Mouse (Mus musculus) inflammation-experienced regulatory T-cells (primary cell): Measurements from ENCODE around the gene Gm10100. TPM values are rescaled to one million over a fixed set of nuclear protein-coding genes. Genes with fewer than 3 reads are reported as not detected.

Experiments used
- polyA plus RNA-seq, 2 experiments: library from polyadenylated mRNA; unstranded; fragments of 100-300 nt; shearing (Covaris generic); gene quantifications; one replicate each; pipeline ENCODE4 v1.2.1; 2017

Gene Gm10100
- not detected for polyA plus RNA-seq

DNA sequence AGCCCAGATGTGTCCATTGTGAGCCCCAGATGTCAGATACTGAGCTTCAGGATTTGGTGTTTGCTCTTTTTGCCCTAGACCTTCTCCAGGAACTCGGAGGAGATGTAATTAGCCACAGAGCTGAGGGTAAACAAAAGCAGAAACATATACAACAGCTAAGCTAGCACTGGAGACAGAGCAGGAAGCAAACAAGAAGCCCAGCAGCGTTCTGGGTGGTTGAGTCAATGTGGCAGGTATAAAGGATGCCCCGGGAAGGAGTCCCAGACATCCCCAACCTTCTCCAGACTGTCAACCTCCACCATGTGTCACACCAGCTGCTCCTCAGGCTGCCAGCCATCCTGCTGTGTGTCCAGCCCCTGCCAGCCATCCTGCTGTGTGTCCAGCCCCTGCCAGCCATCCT is at the start of gene Gm10100:
Gene Gm10100 (plus strand): TSS at position 301 of the 400 bp plus-strand sequence.

GRCm38 (mm10) chr10:77685895-77686664 is 40.2 kb upstream of the Gm10100 start, which contains the start of gene Tspear:
TSS of gene Tspear (plus strand) at chr10:77686569.

DNA sequence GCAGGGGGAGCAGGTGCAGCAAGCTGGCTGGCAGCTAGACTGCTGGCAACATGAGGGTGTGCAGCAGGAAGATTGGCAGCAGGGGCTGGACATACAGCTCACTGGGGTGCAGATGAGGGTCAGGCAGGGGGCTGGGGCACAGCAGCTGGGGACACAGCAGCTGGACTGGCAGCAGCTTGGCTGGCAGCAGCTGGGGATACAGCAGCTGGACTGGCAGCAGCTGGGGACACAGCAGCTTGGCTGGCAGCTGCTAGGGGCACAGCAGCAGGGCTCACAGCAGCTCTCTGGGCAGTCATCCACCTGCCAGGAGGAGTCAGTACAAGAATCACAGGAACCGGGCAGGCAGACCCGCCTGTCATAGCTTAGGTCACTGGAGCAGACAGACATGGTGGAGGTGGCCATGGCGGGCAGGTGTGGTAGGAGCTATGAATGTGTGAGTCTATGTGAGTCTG is 35.9 kb upstream of the Gm10100 start, which contains the start of gene Gm19402:
Gene Gm19402 (minus strand): TSS at position 402 of the 452 bp plus-strand sequence.

GRCm38 (mm10) chr10:77697133-77697532 is 29.2 kb upstream of the Gm10100 start, which contains the start of gene Gm9508:
TSS of gene Gm9508 (minus strand) at chr10:77697233.

DNA sequence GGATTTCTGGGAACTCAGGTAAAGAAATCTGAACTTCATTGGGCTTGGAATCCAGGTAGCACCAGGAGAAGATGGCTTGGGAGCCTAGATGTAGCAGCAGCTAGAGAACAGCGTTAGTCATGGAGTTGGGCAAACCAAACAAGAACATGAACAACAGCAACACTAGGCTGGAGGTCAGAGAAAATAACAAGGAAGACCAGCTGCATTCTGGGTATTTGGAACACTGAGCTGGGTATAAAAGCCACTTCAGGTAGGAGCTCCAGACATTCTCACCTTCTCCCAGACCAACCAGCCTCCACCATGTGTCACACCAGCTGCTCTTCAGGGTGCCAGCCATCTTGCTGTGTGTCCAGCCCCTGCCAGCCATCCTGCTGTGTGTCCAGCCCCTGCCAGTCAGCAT is 20.0 kb upstream of the Gm10100 start, which contains the start of gene Gm10272:
Gene Gm10272 (plus strand): TSS at position 301 of the 400 bp plus-strand sequence.

DNA sequence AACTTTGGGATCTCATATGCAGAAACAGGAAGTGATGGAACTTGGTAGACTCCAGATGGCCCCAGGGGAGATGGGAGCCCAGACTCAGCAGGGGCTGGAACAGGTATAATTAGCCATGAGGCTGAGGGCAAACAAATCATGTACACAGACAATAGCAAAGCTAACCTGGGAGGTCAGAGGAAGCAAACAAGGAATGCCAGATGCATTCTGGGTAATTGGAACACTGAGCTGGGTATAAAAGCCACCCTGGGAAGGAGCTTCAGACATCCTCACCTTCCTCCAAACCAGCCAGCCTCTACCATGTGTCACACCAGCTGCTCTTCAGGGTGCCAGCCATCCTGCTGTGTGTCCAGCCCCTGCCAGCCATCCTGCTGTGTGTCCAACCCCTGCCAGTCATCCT is 15.1 kb upstream of the Gm10100 start, which contains the start of gene Gm10024:
Gene Gm10024 (plus strand): TSS at position 301 of the 400 bp plus-strand sequence.

DNA sequence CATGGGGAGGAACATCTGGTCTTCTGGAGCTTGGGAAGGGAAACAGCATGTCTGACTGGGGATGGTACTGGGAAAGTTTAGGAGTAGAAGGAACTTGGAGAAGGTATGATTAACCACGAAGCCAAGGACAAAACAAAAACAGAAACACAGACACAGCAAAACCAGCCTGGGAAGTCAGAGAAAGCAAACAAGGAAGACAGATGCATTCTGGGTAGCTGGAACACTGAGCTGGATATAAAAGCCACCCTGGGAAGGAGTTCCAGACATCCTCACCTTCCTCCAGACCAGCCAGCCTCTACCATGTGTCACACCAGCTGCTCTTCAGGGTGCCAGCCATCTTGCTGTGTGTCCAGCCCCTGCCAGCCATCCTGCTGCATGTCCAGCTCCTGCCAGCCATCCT is 10.8 kb upstream of the Gm10100 start, which contains the start of gene Gm10142:
Gene Gm10142 (plus strand): TSS at position 301 of the 400 bp plus-strand sequence.

GRCm38 (mm10) chr10:77720299-77720698 is 6.0 kb upstream of the Gm10100 start, which contains the start of gene Krtap12-1:
TSS of gene Krtap12-1 (plus strand) at chr10:77720599.

DNA sequence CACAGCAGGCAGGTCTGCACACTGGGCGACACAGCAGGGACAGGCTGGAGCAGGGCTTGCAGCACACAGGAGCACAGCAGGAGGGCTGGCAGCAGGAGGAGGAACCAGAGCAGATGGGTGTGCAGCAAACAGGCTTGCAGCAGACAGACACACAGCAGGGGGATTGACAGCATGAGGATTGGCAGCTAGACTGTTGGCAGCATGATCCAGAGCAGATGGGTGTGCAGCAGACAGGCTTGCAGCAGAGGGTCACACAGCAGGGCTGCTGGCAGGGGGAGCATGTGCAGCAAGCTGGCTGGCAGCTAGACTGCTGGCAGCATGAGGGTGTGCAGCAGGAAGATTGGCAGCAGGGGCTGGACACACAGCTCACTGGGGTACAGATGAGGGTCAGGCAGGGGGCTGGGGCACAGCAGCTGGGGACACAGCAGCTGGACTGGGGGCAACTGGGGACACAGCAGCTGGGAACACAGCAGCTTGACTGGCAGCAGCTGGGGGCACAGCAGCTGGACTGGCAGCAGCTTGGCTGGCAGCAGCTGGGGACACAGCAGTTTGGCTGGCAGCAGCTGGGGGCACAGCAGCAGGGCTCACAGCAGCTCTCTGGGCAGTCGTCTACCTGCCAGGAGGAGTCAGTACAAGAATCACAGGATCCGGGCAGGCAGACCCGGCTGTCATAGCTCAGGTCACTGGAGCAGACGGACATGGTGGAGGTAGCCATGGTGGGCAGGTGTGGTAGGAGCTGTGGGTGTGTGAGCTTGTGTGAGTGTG is 15.8 kb downstream of the Gm10100 start, which contains the start of gene Gm18596:
Gene Gm18596 (minus strand): TSS at position 715 of the 765 bp plus-strand sequence.

GRCm38 (mm10) chr10:77751254-77751653 is 25.0 kb downstream of the Gm10100 start, which contains the start of gene Gm9736:
TSS of gene Gm9736 (minus strand) at chr10:77751354.

DNA sequence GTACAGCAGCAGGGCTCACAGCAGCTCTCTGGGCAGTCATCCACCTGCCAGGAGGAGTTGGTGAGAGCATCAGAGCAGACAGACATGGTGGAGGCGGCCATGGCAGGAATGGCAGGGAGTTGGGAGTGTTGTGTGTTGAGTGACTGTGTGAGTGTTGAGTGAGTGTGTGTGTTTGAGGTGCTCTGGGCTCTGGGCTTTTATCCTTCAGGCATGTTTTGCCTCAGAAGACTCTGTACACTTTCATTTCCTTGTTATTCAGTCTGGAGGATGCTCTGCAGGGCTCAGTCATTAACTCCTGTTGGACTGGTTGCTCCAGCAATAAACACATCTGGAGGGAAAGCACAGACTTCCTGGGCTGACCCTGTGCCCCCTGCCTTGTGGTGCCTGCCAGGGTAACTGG is 33.3 kb downstream of the Gm10100 start, which contains the start of gene Gm3233:
Gene Gm3233 (minus strand): TSS at position 101 of the 400 bp plus-strand sequence.

GRCm38 (mm10) chr10:77771225-77771624 is 44.9 kb downstream of the Gm10100 start, which contains the start of gene Gm3238:
TSS of gene Gm3238 (minus strand) at chr10:77771325.

Other genes with a start within 250 kb of the Gm10100 start
- 10 to 100 TPM; 42.4 to 43.5 TPM for gene Fam207a, start 210.7 kb upstream of the Gm10100 start, polyA plus RNA-seq
- gene Itgb2, start 196.2 kb upstream of the Gm10100 start, polyA plus RNA-seq, result 100 to 1,000 TPM; 542 to 549 TPM
- gene Pttg1ip, start 144.8 kb upstream of the Gm10100 start, polyA plus RNA-seq, result 100 to 1,000 TPM in 1 of 2 experiments, 10 to 100 TPM in 1; 89.0 to 125 TPM
- 100 to 1,000 TPM in 1 of 2 experiments, 10 to 100 TPM in 1; 95.5 to 116 TPM for gene Sumo3, start 120.4 kb upstream of the Gm10100 start, polyA plus RNA-seq
- gene Gm49325, start 120.3 kb upstream of the Gm10100 start, polyA plus RNA-seq, result 1 to 10 TPM in 1 of 2 experiments, not detected in 1; 2.4 TPM
- gene Ube2g2, start 104.2 kb upstream of the Gm10100 start, polyA plus RNA-seq, result 10 to 100 TPM; 44.0 to 51.5 TPM
- gene Tspear, start 39.9 kb upstream of the Gm10100 start, polyA plus RNA-seq, result 1 to 10 TPM in 1 of 2 experiments, under 1 TPM in 1; 0.58 to 1.0 TPM
- 1 to 10 TPM in 1 of 2 experiments, not detected in 1; 1.2 TPM for gene Gm19402, start 35.7 kb upstream of the Gm10100 start, polyA plus RNA-seq
- under 1 TPM; 0.53 to 0.62 TPM for gene Gm9508, start 29.3 kb upstream of the Gm10100 start, polyA plus RNA-seq
- not detected for gene Gm10272, start 19.9 kb upstream of the Gm10100 start, polyA plus RNA-seq
- gene Gm10024, start 15.0 kb upstream of the Gm10100 start, polyA plus RNA-seq, result not detected
- not detected for gene Gm10142, start 10.7 kb upstream of the Gm10100 start, polyA plus RNA-seq
- gene Krtap12-1, start 5.9 kb upstream of the Gm10100 start, polyA plus RNA-seq, result not detected
- not detected for gene Gm18596, start 16.2 kb downstream of the Gm10100 start, polyA plus RNA-seq
- gene Gm9736, start 24.9 kb downstream of the Gm10100 start, polyA plus RNA-seq, result under 1 TPM in 1 of 2 experiments, not detected in 1; 0.81 TPM
- not detected for gene Gm3233, start 33.2 kb downstream of the Gm10100 start, polyA plus RNA-seq
- gene Gm3238, start 44.8 kb downstream of the Gm10100 start, polyA plus RNA-seq, result not detected
- gene Gm7138, start 50.5 kb downstream of the Gm10100 start, polyA plus RNA-seq, result not detected
- gene Gm3250, start 56.1 kb downstream of the Gm10100 start, polyA plus RNA-seq, result not detected
- 1 to 10 TPM in 1 of 2 experiments, not detected in 1; 1.3 TPM for gene Gm7137, start 61.7 kb downstream of the Gm10100 start, polyA plus RNA-seq
- gene Gm9639, start 68.6 kb downstream of the Gm10100 start, polyA plus RNA-seq, result not detected
- gene Gm19668, start 72.6 kb downstream of the Gm10100 start, polyA plus RNA-seq, result not detected
- gene Gm9507, start 85.4 kb downstream of the Gm10100 start, polyA plus RNA-seq, result not detected
- not detected for gene Gm2696, start 88.2 kb downstream of the Gm10100 start, polyA plus RNA-seq
- not detected for gene Krtap10-4, start 100.6 kb downstream of the Gm10100 start, polyA plus RNA-seq
- gene Krtap10-10, start 109.5 kb downstream of the Gm10100 start, polyA plus RNA-seq, result under 1 TPM in 1 of 2 experiments, not detected in 1; 0.33 TPM
- not detected for gene Gm36176, start 120.3 kb downstream of the Gm10100 start, polyA plus RNA-seq
- gene Gm10318, start 126.4 kb downstream of the Gm10100 start, polyA plus RNA-seq, result not detected
- gene Gm3285, start 135.5 kb downstream of the Gm10100 start, polyA plus RNA-seq, result not detected
- 1 to 10 TPM in 1 of 2 experiments, under 1 TPM in 1; 0.13 to 2.1 TPM for gene Lrrc3, start 176.1 kb downstream of the Gm10100 start, polyA plus RNA-seq
- 1 to 10 TPM; 1.0 to 1.3 TPM for gene Trpm2, start 244.1 kb downstream of the Gm10100 start, polyA plus RNA-seq